Mouse (Mus musculus) small intestine, adult 2 months (tissue): Measurements from ENCODE around the gene Pgc. TPM values are rescaled to one million over a fixed set of nuclear protein-coding genes. Genes with fewer than 3 reads are reported as not detected.
A peak's percentile ranks its signal among the peaks of the same experiment; 100 is the strongest.

ENCODE experiments used
- H3K27ac ChIP-seq: fragments of 200-500 bp; 2 replicates; pipeline ENCODE4 v1.5.1; 2012; ENCODE audit warnings: low read depth, low read length, control low read depth, inconsistent platforms; ENCODE audit not compliant: insufficient read depth
- H3K27me3 ChIP-seq: fragments of 200-500 bp; 2 replicates; pipeline ENCODE4 v1.6.1; 2012; ENCODE audit warnings: mild to moderate bottlenecking, moderate library complexity, low read length, inconsistent platforms; ENCODE audit not compliant: control insufficient read depth, insufficient read depth
- H3K36me3 ChIP-seq: fragments of 200-500 bp; 2 replicates; pipeline ENCODE4 v1.6.1; 2012; ENCODE audit warnings: mild to moderate bottlenecking, low read length, control low read depth, inconsistent platforms; ENCODE audit not compliant: control insufficient read depth, insufficient read depth
- H3K4me1 ChIP-seq: fragments of 200-500 bp; 2 replicates; pipeline ENCODE4 v1.6.1; 2012; ENCODE audit warnings: low read length, inconsistent platforms, mixed read lengths; ENCODE audit not compliant: control insufficient read depth, insufficient read depth, insufficient read length
- H3K4me3 ChIP-seq: fragments of 200-500 bp; 2 replicates; pipeline ENCODE4 v1.5.1; 2012; ENCODE audit warnings: low read depth, mild to moderate bottlenecking, control low read depth, inconsistent platforms, low read length, moderate library complexity
- CTCF ChIP-seq: fragments of 200-500 bp; IDR thresholded peaks from 2 replicates; pipeline ENCODE4 v1.5.1; 2012; ENCODE audit warnings: low read depth, mild to moderate bottlenecking, control low read depth, inconsistent platforms, low read length, moderate library complexity, mixed read lengths; ENCODE audit not compliant: insufficient replicate concordance, insufficient read length; ENCODE audit errors: extremely low read depth
- POLR2A ChIP-seq: fragments of 200-500 bp; IDR thresholded peaks from 2 replicates; pipeline ENCODE4 v1.6.1; 2012; ENCODE audit warnings: low read depth, mild to moderate bottlenecking, control low read depth, inconsistent platforms, low read length, moderate library complexity
- WGBS: fragments of 180-500 bp; shearing (Covaris S2); methylation state at CpG from one replicate; pipeline ENCODE4 v1.1.7; 2018; 5-methylcytosine and 5-hydroxymethylcytosine counted together
- polyA plus RNA-seq: library from polyadenylated mRNA; depleted of rRNA; stranded (reverse); fragments of >200 nt; gene quantifications from 2 replicates; pipeline ENCODE4 v1.2.3, GENCODE M21; 2012

Pgc gene
- polyA plus RNA-seq, 1 experiment = 12.3 TPM

DNA sequence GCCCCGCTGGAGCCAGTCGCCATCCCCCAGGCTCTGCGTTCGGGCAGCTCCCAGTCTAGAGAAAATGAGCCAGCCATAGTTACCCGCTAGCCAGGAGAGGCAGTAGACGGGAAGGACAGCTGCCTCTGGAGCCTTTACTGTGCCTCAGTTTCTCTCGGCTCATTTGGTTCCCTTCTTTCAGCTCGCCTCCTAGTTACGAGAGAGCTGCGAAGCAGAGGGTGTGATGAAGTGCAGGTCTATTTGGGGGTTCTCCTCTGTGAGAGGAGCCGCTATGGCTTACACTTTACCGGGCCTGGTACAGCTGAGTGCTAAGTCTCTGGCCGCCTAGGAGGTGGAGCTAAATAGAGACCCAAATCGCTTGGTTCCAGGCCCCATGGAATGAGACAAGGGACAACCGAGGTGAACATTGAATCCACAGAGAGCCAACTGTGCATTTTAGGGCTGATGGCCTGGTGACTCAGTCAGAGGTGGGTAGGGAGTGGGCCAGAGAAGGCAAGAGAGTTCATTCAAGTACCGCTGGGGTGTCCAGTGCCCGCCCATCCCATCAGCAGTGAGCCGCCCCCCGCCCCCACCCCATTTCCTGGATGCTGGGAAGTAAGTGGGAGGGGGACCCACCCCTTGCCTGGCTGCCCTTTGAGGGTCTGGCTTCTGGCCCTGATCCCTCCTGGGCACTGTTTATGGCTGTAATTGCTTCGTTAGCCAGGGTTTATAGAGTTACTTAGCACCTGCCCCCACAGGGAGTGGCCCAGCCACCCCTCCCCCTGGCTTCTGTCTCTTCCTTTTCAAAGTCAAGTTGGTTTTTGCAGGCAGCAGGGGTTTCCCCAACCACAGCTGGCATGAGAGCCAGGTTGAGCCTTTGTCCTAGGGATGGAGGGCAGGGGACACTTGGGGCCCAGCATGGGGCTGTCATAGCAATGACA, 12.5 kb downstream of the Pgc start:
- peaks cover 16% of the 10 kb centered on the region for H3K4me1 ChIP-seq
- WGBS = 11% methylated on average over 20 of the region's 20 CpGs

DNA sequence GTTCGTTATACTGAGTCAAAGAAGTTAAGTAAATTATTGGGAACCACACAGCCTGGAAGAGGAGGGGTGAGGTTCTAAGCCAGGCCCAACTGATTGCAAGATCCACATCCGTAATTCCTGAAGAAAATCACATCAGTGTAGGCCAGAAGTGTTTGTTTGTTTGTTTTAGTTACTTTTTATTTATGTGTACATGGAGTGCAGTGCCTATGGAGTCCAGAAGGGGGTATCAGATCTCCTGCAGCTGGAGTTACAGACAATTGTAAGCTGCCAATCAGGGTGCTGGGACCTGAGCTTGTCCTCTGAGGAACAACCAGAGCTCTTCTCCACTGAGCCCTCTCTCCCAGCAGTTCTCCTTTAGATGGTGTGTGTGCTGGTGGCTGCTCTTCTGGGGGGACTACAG, 13.5 kb downstream of the Pgc start:
- Histone ChIP-seq H3K36me3 (no peaks in the 10 kb centered on the region), H3K4me1 (peaks cover 16% of the 10 kb centered on the region), H3K27me3 (no peaks in the 10 kb centered on the region), H3K27ac (no peak overlapping the region), H3K4me3 (no peak overlapping the region)
- TF ChIP-seq CTCF (no peak), POLR2A (no peak)
- WGBS = 65% methylated on average over 2 of the region's 2 CpGs

More for the DNA sequence above, 12.5 kb downstream of the Pgc start:
- H3K36me3 ChIP-seq = no peaks in the 10 kb centered on the region
- H3K27ac ChIP-seq = peak overlapping the region; percentile 62
- peak overlapping the region; percentile 98 for H3K4me3 ChIP-seq
- TF ChIP-seq POLR2A (no peak), CTCF (no peak)
- H3K27me3 ChIP-seq = no peaks in the 10 kb centered on the region

DNA sequence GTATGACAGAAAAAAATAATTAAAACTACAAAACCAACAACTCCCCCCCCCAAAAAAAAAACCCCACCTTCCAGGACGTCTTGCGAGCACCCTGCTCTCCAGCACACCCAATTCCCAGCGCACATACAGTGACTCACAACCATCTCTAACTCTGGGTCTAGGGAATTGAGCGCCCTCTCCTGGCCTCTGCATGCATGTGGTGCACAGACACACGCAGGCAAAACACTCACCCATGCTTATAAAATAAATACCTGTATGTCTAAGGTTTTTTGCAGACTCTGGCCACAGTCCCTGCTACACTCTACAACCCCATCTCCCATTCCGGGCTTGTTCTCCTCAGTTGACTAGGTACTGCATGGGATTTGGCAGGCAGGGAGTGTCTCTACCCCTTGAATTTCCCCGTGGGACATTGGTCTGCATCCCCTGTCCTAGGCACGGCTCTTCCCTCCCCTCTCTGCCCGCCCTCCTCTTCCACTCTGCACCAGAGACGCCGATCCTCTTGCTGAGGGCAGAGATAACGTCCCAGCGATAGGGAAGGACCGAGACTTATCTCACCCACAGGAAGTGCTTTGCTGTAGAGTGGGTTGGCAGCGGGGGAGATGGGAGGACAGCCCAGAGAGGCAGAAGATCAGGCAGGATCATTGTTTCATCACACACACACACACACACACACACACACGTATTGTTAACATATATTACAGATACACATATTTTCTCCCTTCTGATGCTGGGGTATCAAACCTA, 16.5 kb downstream of the Pgc start:
- H3K27ac ChIP-seq = no peak overlapping the region
- H3K27me3 ChIP-seq = no peaks in the 10 kb centered on the region
- peaks cover 16% of the 10 kb centered on the region for H3K4me1 ChIP-seq
- WGBS = 51% methylated on average over 16 of the region's 16 CpGs
- H3K36me3 ChIP-seq = peaks cover 3% of the 10 kb centered on the region; the same call in 1 of the 2 replicates
- TF ChIP-seq POLR2A (no peak), CTCF (peak; percentile 34; the same call in 1 of the 2 replicates)
- no peak overlapping the region for H3K4me3 ChIP-seq

DNA sequence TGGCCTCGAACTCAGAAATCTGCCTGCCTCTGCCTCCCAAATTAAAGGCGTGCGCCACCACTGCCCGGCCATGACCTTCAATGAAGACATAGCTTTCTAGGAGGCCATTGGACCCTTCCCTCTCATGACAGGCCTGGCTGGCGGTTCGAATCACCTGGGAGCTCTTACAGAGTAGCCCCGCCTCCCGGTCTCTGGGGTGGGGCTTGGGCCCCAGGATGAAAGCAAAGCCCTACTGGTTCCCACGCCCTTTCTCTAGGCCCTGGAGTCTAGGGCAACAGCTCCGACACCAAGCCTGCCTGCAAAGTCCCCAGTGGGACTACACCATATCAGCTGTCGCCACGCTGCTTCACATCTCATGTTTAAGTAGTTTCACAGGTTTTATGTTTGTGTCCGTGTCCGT, 17.4 kb downstream of the Pgc start:
- Histone ChIP-seq H3K4me1 (peaks cover 15% of the 10 kb centered on the region), H3K27ac (no peak overlapping the region), H3K27me3 (no peaks in the 10 kb centered on the region), H3K36me3 (peaks cover 3% of the 10 kb centered on the region; the same call in 1 of the 2 replicates), H3K4me3 (no peak overlapping the region)
- WGBS = 95% methylated on average over 14 of the region's 14 CpGs
- TF ChIP-seq CTCF (no peak), POLR2A (no peak)

DNA sequence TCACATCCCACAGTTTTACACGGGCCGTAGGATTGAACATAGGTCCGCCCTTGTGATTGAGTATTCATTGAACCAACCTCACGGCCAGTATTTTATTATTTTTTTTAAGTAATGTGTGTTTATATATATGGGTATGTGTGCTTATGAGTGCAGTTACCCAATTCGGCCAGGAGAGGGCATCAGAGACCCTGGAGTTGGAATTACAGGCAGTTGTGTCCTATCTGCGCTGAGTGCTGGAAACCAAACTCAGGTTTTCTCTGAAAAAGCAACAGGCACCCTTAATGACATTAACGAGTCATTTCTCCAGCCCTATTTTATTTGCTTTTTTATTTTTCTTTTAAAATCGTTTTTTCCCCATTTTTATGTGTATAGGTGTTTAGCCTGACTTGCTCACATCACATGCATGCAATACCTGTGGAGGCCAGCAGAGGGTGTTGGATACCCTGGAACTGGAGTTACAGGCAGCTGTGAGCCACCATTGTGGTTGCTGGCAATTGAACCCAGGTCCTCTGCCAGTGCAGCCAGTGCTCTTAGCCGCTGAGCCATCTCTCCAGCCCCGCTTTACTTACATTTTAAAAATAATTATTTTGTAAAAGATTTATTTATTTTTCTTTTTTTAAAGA, 18.2 kb downstream of the Pgc start:
- 90% methylated on average over 10 of the region's 10 CpGs for WGBS
- Histone ChIP-seq H3K36me3 (peaks cover 3% of the 10 kb centered on the region; the same call in 1 of the 2 replicates), H3K27me3 (no peaks in the 10 kb centered on the region), H3K27ac (no peak overlapping the region), H3K4me3 (no peak overlapping the region), H3K4me1 (peaks cover 10% of the 10 kb centered on the region)
- TF ChIP-seq POLR2A (no peak), CTCF (peak; percentile 39; the same call in 1 of the 2 replicates)

DNA sequence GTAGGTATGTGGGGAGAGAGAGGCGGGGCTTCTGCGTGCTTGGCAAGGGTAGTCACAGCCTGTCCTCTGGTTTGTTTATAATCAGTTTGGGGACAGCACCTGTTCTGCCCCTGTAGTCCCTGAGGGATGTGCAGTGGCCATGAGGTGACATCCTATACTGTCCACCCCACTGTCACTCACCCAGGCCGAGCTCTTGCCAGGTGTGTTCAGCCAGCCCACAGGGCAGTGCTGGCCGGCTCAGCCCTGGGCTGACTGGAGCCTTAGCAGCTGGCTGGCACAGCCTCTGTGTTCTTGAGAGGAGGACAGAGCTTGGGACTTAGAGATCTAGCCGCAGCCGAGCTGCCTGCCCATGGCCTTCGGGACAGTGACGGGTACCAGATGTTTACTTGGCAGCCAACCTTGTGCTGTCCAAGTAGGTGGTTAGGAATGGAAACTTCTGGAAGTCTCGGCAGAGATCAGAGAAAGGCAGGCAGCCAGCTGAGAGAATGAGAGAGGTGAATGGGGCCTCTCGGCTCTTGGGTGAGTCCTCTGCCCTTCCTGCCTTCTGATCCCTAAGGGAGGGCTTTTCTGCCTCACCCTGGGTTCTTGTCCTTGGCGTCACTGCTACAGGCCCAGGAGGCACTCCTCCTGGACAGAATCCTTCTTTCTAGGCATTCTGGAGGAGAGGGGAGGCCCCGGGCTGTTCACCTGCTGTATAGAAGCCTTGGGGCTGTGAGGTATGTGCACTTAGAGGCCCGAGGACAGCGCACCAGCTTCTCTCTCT, 22.3 kb downstream of the Pgc start:
- Histone ChIP-seq H3K4me1 (peaks cover 17% of the 10 kb centered on the region), H3K4me3 (no peak overlapping the region), H3K27ac (peak overlapping the region; percentile 24), H3K36me3 (peaks cover 3% of the 10 kb centered on the region; the same call in 1 of the 2 replicates), H3K27me3 (no peaks in the 10 kb centered on the region)
- TF ChIP-seq POLR2A = no peak; the same call in 1 of the 2 replicates
- WGBS = 35% methylated on average over 14 of the region's 14 CpGs
